Mouse (Mus musculus): ENCODE data around the gene Fez1. TPM values are rescaled to one million over a fixed set of nuclear protein-coding genes. Genes with fewer than 3 reads are reported as not detected.

Fez1 gene
- 100 to 1,000 TPM; 274 to 276 TPM for total RNA-seq (2021)
- long read RNA-seq, experiment 1, transcript Fez1-201 (10 exons, 1,794 nt), result major isoform, 375 of 450 reads
- long read RNA-seq, experiment 1, partial matches to known transcripts, result 18 of 450 reads
- long read RNA-seq, experiment 1, other reads (novel, unspliced or antisense), result 53 of 450 reads
- long read RNA-seq, experiment 2, transcript Fez1-201 (10 exons, 1,794 nt), result major isoform, 546 of 622 reads
- long read RNA-seq, experiment 2, partial matches to known transcripts, result 25 of 622 reads
- long read RNA-seq, experiment 2, other reads (novel, unspliced or antisense), result 51 of 622 reads

DNA sequence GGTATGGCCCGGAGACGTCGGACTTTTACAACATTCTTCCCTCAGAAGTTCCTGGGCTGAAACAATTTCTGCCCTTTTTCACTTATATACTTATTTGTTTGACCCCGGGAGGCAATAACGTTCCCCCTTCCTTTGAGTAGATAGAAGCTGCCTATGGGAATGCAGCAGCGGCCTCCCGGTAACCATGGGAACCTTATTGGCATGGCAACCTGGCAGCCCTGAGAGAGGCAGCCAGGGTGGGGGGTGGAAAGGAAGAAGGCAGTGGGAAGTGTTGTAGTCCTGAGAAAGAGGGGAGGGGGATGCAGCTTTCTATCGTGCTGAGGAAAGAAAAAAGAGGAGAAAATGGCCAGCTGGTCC lies at the start of gene Fez1:
Gene Fez1, plus strand, starts transcription at position 221 of the 357 bp plus-strand sequence.
- no peak for TF ChIP-seq CTCF (conservative IDR thresholded peaks at IDR 0.05)
- peak; percentile 92 to 96 for DNase-seq (ENCODE audit: low spot score in 2 of 2)
- Histone ChIP-seq H3K27ac (peak within 1 kb of the TSS; percentile 94), H3K4me3 (peak within 1 kb of the TSS; percentile 35)

DNA sequence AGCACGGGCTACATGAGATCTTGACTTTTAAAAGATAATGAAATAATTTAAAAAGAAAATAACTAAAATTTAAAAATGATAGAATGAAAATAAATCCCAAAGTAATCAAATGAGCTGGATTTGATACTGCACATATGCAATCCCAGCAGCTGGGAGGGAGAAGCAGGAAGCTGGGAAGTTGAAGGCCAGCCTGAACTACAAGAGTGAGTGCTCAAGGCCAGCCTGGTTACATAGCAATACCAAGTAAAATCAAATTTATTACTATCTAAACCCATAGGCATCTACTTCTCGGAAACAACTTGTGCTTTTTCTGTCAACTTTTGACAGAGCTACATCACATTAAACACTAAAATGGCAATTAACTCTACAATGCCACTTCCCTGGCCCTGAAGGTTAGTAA lies 37.7 kb upstream of the Fez1 start:
- no peak overlapping the region for H3K27ac ChIP-seq
- no peak for TF ChIP-seq CTCF (conservative IDR thresholded peaks at IDR 0.05)
- no peak overlapping the region for H3K4me3 ChIP-seq
- DNase-seq (ENCODE audit: low spot score in 2 of 2), result no peak

- no peak for TF ChIP-seq CTCF (conservative IDR thresholded peaks at IDR 0.05)
- Histone ChIP-seq H3K4me3 (no peak overlapping the region), H3K27ac (no peak overlapping the region)
- no peak for DNase-seq (ENCODE audit: low spot score in 2 of 2)
These were observed 29.5 kb upstream of the Fez1 start for GRCm38 (mm10) chr9:36792191-36792590.

DNA sequence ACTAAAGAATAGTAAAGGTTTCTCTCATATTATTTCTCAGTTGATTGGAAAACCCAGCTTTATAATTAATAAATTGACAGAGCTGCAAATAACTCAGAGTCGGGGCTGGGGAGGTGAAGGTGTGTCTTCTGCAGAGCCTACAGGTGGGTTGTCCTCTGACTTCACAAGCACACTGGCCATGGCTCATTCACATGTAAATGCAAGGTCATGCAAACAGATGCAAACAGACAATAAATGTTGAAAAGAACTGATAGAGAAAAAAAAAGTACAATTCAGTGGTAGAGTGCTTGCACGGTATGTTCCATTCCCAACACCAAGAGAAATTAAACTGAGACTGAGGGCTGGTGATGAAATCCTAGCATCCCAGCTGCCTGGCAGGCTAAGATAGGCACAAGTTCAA lies 27.2 kb upstream of the Fez1 start:
- TF ChIP-seq CTCF (conservative IDR thresholded peaks at IDR 0.05), result no peak
- no peak overlapping the region for H3K4me3 ChIP-seq
- DNase-seq (ENCODE audit: low spot score in 2 of 2), result no peak

DNA sequence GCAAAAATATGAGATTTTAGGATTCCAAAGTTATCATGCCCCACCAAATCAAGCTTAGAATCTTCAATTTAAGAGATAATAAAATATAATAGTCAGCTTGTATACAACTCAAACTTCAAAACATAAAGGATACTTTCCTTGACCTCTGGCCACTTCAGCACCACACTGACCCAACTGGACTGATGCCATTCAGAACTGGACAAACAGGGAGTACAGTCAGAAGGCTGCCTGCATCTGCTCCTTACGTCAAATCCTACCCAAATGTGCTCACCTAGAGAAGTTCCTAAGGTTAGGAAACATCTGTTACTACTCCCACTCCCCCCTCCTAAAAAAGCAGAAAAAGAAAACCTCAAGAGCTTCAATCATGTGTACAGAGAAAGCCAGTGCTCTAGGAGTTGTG lies 26.1 kb upstream of the Fez1 start:
- no peak for DNase-seq (ENCODE audit: low spot score in 2 of 2)
- TF ChIP-seq CTCF (conservative IDR thresholded peaks at IDR 0.05), result no peak
- Histone ChIP-seq H3K4me3 (peak overlapping the region; percentile 89; the same call in 1 of the 2 replicates), H3K27ac (no peak overlapping the region)

More for the DNA sequence above, 27.2 kb upstream of the Fez1 start:
- no peak overlapping the region for H3K27ac ChIP-seq

DNA sequence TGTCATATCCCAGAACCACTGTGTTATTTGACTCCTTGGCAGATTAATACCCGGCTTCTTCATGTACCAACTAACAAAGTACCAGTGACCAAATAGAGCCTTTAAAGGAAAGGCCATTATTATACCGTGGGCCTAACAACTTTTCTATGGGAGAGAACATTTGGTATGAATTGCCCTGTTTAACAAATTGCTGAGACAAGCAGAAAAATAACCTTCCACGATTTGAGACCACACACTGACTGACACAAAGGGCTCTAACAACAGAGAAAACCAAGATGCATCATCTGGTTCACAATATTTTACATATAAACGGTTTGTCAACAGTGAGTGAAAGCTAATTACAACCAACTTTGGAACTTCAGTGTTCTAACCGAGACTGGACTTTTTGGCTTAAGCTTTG lies 25.4 kb upstream of the Fez1 start:
- Histone ChIP-seq H3K4me3 (peak overlapping the region; percentile 89), H3K27ac (no peak overlapping the region)
- no peak for DNase-seq (ENCODE audit: low spot score in 2 of 2)
- no peak for TF ChIP-seq CTCF (conservative IDR thresholded peaks at IDR 0.05)

GRCm38 (mm10) chr9:36796781-36797555 lies 24.7 kb upstream of the Fez1 start, which contains the start of gene Ei24:
Gene Ei24 (minus strand): TSS chr9:36797393.
- peak; percentile 90 to 92 for DNase-seq (ENCODE audit: low spot score in 2 of 2)
- no peak for TF ChIP-seq CTCF (conservative IDR thresholded peaks at IDR 0.05)
- peak within 1 kb of the TSS; percentile 94 for H3K27ac ChIP-seq
- peak within 1 kb of the TSS; percentile 89 for H3K4me3 ChIP-seq

DNA sequence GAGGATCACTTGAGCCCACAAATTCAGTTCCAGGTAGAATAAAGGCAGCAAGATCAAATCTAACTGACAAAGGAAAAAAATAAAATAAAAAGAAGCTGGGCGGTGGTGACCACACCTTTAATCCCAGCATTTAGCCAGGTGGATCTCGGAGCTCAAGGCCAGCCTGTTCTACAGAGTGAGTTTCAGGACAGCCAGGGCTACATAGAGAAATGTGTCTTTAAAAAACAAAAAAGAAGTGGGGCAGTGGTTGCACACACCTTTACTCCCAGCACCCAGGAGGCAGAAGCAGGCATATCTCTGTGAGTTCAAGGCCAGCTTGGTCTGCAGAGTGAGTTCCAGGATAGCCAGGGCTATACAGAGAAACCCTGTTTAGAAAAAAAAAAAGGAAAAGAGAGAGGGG lies 19.7 kb upstream of the Fez1 start:
- TF ChIP-seq CTCF (conservative IDR thresholded peaks at IDR 0.05), result no peak
- H3K27ac ChIP-seq, result no peak overlapping the region
- no peak overlapping the region for H3K4me3 ChIP-seq
- DNase-seq (ENCODE audit: low spot score in 2 of 2), result no peak

GRCm38 (mm10) chr9:36802951-36803350 lies 18.7 kb upstream of the Fez1 start:
- no peak for DNase-seq (ENCODE audit: low spot score in 2 of 2)

DNA sequence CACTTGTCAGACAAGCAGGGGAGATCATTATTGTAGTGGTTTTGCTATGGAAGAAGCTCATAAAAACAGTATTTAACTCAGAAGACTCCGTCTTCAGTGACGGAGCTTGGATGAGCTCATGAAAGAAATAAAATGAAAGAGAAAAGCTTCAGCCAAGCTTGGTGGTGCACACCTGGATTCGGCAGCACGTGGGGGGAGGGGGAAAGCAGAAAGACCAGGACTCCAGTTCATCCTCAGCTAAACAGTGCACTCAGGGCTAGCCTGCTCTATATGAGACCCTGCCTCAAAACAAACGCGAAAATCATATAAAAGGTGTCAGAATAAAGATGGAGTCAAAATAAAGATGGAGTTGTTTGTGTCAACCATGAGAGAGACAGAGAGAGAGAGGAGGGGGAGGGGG lies 18.3 kb upstream of the Fez1 start:
- TF ChIP-seq CTCF (conservative IDR thresholded peaks at IDR 0.05), result no peak
- H3K27ac ChIP-seq, result no peak overlapping the region
- no peak overlapping the region for H3K4me3 ChIP-seq
- DNase-seq (ENCODE audit: low spot score in 2 of 2), result no peak

More at GRCm38 (mm10) chr9:36802951-36803350, 18.7 kb upstream of the Fez1 start:
- Histone ChIP-seq H3K27ac (no peak overlapping the region), H3K4me3 (no peak overlapping the region)
- no peak for TF ChIP-seq CTCF (conservative IDR thresholded peaks at IDR 0.05)

DNA sequence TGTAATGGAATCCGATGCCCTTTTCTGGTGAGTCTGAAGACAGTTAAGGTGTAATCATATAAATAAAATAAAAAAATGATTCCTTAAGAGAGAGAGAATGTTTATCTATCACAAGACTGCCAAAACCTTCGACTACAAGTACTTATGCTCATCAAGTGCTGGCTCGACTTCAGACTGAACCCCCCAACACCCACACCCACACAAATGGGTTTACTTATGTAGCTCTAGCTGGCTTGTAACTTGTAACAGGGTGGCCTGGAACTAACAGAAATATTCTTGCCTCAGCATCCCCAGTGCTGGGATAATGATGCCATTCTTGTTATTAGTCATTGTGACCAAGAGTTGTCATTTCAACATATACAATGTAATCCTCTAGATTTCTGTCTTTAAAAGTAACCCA lies 17.7 kb upstream of the Fez1 start:
- no peak for DNase-seq (ENCODE audit: low spot score in 2 of 2)

DNA sequence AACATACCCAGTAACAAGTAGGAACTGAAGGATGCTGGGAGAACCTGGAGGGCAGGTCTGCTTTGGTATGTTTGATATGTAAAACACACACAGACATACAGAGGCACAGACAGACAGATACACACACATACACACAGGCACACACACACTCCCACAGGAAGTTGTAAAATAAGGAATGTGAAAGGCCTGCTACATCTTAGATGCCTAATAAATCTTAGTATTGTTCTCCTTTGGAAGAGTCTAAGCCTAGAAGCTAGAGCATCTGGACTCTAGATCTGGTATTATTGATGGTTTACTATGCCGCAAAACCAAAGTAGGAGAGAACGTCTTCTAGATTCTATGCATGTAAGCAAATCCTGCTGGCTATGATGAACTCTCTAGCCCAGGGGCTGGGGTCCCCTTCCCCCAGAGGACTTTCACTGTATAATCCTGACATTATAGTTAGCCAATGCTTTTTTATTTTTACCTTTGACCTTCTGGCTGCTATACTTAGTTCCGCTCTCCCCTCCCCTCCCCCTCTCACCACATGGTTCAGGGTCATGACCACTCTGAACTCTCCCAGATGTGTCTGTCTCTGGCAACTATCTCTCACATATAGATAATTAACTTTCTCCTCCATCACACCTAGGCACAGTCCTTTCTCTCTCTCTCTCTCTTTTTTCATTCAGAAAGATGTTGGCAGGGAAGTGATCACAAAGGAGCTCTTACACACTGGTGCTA lies 16.2 kb upstream of the Fez1 start:
- no peak for TF ChIP-seq CTCF (conservative IDR thresholded peaks at IDR 0.05)
- no peak for DNase-seq (ENCODE audit: low spot score in 2 of 2)

More for the DNA sequence above, 17.7 kb upstream of the Fez1 start:
- H3K4me3 ChIP-seq, result no peak overlapping the region
- TF ChIP-seq CTCF (conservative IDR thresholded peaks at IDR 0.05), result no peak
- no peak overlapping the region for H3K27ac ChIP-seq

More for the DNA sequence above, 16.2 kb upstream of the Fez1 start:
- Histone ChIP-seq H3K27ac (no peak overlapping the region), H3K4me3 (no peak overlapping the region)
